Mouse (Mus musculus): Measurements from ENCODE around the gene Islr.

- TF ChIP-seq CTCF (IDR thresholded peaks at IDR 0.05; ENCODE audit: low read depth) (no peak), EP300 (IDR thresholded peaks at IDR 0.05; ENCODE audit: low read depth) (no peak)
Measured at GRCm38 (mm10) chr9:58115297-58115925, 88.7 kb downstream of the Islr start.

All from liver, postnatal 0 days (tissue).